Mouse (Mus musculus): ENCODE measurements at regions not wholly inside any gene's neighbourhood (a gene's known extent, or its start where the extent isn't known, plus 50 kb on each side); places are given as distances from the start of the nearest gene placed in this dataset.
"Not testable (repeated sequence)": the region's sequence is repeated elsewhere in the genome, so short reads cannot be mapped to it uniquely, and the experiment has no call there.

DNA sequence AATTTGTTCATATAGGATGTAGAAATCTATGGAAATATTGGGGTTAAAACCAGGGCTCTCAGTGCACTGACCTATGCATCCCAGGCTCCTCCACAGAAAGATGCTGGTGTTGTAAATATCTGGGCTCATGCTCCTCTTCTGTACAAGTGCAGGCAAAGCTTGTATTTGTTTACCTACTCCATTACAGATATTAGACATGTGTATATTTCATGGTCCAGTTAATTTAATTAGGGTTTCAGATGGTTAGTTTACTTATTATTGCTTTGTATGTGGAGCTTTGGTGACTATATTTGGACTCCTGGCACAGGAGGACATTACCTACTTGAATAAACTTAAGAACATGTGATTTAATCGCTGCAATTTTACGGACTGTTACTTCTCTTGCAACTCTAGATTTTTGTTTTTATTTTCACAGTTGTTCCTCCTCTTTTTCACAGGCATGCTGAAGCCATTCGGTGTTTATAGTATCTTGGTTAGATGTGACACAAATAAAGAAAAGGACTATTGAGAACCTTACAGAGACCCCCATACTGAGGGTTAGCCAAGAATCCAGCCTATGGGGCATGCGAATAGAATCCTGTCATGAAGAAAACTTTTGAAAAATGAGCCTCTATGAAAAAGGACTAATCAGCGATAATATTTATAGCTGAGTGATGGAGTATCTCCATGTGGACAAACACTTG lies 738.4 kb downstream of the Gm21833 start:
- no peak overlapping the region for H3K4me3 ChIP-seq (ENCODE audit: low read depth, low read length)
- no peaks in the 10 kb centered on the region for H3K9me3 ChIP-seq (replicated peaks; ENCODE audit: control insufficient read depth, low read length)
- no peaks in the 10 kb centered on the region for H3K36me3 ChIP-seq (ENCODE audit: control insufficient read depth, insufficient read depth, low read length)
- H3K4me2 ChIP-seq (ENCODE audit: low read length): no peak overlapping the region
- DNase-seq (ENCODE audit: low spot score) (no peak), ATAC-seq (no peak)
- H3K4me1 ChIP-seq (ENCODE audit: control insufficient read depth, insufficient read depth, low read length): no peaks in the 10 kb centered on the region
- H3K9ac ChIP-seq (ENCODE audit: low read length): no peak overlapping the region
- no peak overlapping the region for H3K27ac ChIP-seq (ENCODE audit: low read depth, low read length)
- H3K27me3 ChIP-seq (replicated peaks; ENCODE audit: control insufficient read depth, insufficient read depth, low read length): no peaks in the 10 kb centered on the region
- 92% methylated on average over 5 of the region's 5 CpGs for WGBS

DNA sequence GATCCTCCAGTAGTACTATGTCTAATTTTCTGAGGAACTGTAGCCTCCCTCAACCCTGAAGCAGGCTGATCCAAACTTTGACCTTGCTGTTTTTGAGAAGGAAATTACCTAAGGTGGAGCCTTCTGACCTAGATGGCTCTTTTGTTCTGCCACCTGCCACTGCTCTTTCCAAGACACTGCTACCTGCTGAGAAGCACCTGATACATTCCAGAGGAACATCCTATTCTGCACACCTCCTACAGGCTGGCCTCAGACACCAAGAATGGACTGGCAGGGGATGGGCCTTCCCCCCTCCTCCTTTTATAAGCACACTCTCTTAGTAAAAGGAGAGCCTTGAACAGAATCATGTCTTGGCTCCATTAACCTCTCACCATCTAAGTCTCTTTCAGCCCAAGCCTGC lies 750.9 kb downstream of the Gm21833 start:
- not testable (repeated sequence) for H3K27me3 ChIP-seq (replicated peaks; ENCODE audit: control insufficient read depth, insufficient read depth, low read length); DNase-seq (ENCODE audit: low spot score); H3K4me1 ChIP-seq (ENCODE audit: control insufficient read depth, insufficient read depth, low read length); H3K9ac ChIP-seq (ENCODE audit: low read length); H3K9me3 ChIP-seq (replicated peaks; ENCODE audit: control insufficient read depth, low read length); H3K36me3 ChIP-seq (ENCODE audit: control insufficient read depth, insufficient read depth, low read length); H3K4me3 ChIP-seq (ENCODE audit: low read depth, low read length); ATAC-seq; H3K4me2 ChIP-seq (ENCODE audit: low read length); H3K27ac ChIP-seq (ENCODE audit: low read depth, low read length)

DNA sequence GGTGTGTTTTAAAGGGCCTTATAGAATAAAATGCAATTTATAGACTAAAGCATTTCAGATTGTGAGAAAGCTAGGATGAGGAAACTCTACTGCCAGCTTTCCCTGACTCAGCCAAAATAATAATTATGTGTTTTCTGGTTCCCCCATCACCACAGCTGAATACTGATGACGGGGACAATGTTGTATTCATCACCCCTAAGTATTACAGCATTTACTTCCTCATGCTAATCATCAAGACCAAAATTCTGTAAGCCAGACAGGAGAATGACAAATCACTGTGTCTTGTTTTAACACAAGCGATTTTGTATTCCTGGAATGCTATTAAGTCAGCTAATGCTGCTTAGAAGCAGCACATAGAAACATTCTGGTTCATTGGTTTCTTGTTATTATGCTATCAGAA lies 778.6 kb downstream of the Gm21833 start:
- Histone ChIP-seq H3K27ac (ENCODE audit: low read depth, low read length) (no peak overlapping the region), H3K4me2 (ENCODE audit: low read length) (no peak overlapping the region), H3K4me1 (ENCODE audit: control insufficient read depth, insufficient read depth, low read length) (no peaks in the 10 kb centered on the region), H3K9ac (ENCODE audit: low read length) (no peak overlapping the region), H3K27me3 (replicated peaks; ENCODE audit: control insufficient read depth, insufficient read depth, low read length) (no peaks in the 10 kb centered on the region), H3K9me3 (replicated peaks; ENCODE audit: control insufficient read depth, low read length) (no peaks in the 10 kb centered on the region), H3K36me3 (ENCODE audit: control insufficient read depth, insufficient read depth, low read length) (no peaks in the 10 kb centered on the region), H3K4me3 (ENCODE audit: low read depth, low read length) (no peak overlapping the region)
- ATAC-seq: peak; percentile 32; the same call in 1 of the 2 replicates
- peak; percentile 35 for DNase-seq (ENCODE audit: low spot score)
- 62% methylated on average over 2 of the region's 2 CpGs for WGBS

DNA sequence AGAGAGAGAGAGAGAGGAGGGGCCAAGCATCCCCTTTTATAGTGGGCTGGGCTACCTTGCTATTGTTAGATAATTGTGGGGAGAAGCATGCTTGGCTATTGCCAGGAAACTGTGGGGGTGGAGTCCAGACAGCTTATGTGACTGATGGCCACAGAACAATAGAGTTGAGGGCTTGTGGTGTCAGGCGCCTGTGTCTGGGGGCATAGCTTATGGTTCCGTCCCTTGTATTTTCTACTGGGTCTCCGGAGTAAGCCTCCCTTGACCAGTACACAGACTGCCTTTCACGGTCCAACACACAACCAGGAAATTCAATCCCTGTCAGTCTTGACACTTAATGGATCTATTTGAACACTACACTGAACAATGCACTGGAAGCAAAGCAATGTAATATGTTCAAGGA lies 781.1 kb downstream of the Gm21833 start:
- H3K4me3 ChIP-seq (ENCODE audit: low read depth, low read length): no peak overlapping the region
- H3K4me1 ChIP-seq (ENCODE audit: control insufficient read depth, insufficient read depth, low read length): no peaks in the 10 kb centered on the region
- no peak overlapping the region for H3K4me2 ChIP-seq (ENCODE audit: low read length)
- DNase-seq (ENCODE audit: low spot score): no peak
- no peaks in the 10 kb centered on the region for H3K27me3 ChIP-seq (replicated peaks; ENCODE audit: control insufficient read depth, insufficient read depth, low read length)
- ATAC-seq: no peak
- no peaks in the 10 kb centered on the region for H3K9me3 ChIP-seq (replicated peaks; ENCODE audit: control insufficient read depth, low read length)
- 85% methylated on average over 4 of the region's 4 CpGs for WGBS
- no peaks in the 10 kb centered on the region for H3K36me3 ChIP-seq (ENCODE audit: control insufficient read depth, insufficient read depth, low read length)
- no peak overlapping the region for H3K9ac ChIP-seq (ENCODE audit: low read length)
- no peak overlapping the region for H3K27ac ChIP-seq (ENCODE audit: low read depth, low read length)
